Mouse (Mus musculus) brain, embryonic 14.5 days (tissue): ENCODE measurements around the gene Sgo2b.

Experiments
- CTCF ChIP-seq: fragments of 200-500 bp; IDR thresholded peaks from 2 replicates; pipeline ENCODE4 v1.5.1; 2012; ENCODE audit warnings: inconsistent platforms, mild to moderate bottlenecking, moderate library complexity, borderline replicate concordance; ENCODE audit not compliant: insufficient read depth, insufficient read length; ENCODE audit errors: extremely low read depth
- POLR2A ChIP-seq: fragments of 200-500 bp; IDR thresholded peaks from 2 replicates; pipeline ENCODE4 v1.6.1; 2012; ENCODE audit warnings: mild to moderate bottlenecking, inconsistent platforms, borderline replicate concordance; ENCODE audit not compliant: poor library complexity, insufficient read depth, insufficient read length, severe bottlenecking; ENCODE audit errors: extremely low read depth

- TF ChIP-seq POLR2A (no peak), CTCF (no peak)
These were observed 73.7 kb downstream of the Sgo2b start for GRCm38 (mm10) chr8:63878353-63878752.
